Mouse (Mus musculus): ENCODE measurements around the gene Nalcn. TPM values are rescaled to one million over a fixed set of nuclear protein-coding genes. Genes with fewer than 3 reads are reported as not detected.
A peak's percentile ranks its signal among the peaks of the same experiment; 100 is the strongest.

Nalcn gene
- polyA plus RNA-seq, 1 experiment: 0.91 TPM

- Histone ChIP-seq H3K4me3 (ENCODE audit: low read depth, low read length) (no peak within 1 kb of the TSS), H3K9me3 (replicated peaks; ENCODE audit: control insufficient read depth, insufficient read depth, low read length, poor library complexity, severe bottlenecking) (no peaks in the 10 kb centered on the region), H3K36me3 (ENCODE audit: control insufficient read depth, insufficient read depth, low read length, poor library complexity, severe bottlenecking) (no peaks in the 10 kb centered on the region), H3K9ac (ENCODE audit: low read depth, poor library complexity, severe bottlenecking) (no peak within 1 kb of the TSS), H3K27me3 (ENCODE audit: control insufficient read depth, insufficient read depth, low read length, poor library complexity, severe bottlenecking) (no peaks in the 10 kb centered on the region), H3K4me1 (ENCODE audit: control insufficient read depth, insufficient read depth, low read length) (no peaks in the 10 kb centered on the region), H3K27ac (ENCODE audit: insufficient read depth, low read length) (no peak within 1 kb of the TSS)
- TF ChIP-seq CTCF (IDR thresholded peaks at IDR 0.05; ENCODE audit: low read depth, low read length): no peak
- TF ChIP-seq POLR2A (IDR thresholded peaks at IDR 0.05; ENCODE audit: insufficient read depth, low read length): no peak
- 0 out of 2 replicates have a peak, but pooled peaks have one; percentile 28 for TF ChIP-seq EP300 (IDR thresholded peaks at IDR 0.05; ENCODE audit: insufficient read depth, low read depth, low read length)
These were observed 33.0 kb upstream of the Nalcn start, which contains the start of gene Itgbl1 for GRCm38 (mm10) chr14:123659921-123660385. TSS of gene Itgbl1 (plus strand) at chr14:123659971.

GRCm38 (mm10) chr14:123627180-123627562, 227 bp upstream of the Nalcn start:
- H3K9me3 ChIP-seq (replicated peaks; ENCODE audit: control insufficient read depth, insufficient read depth, low read length, poor library complexity, severe bottlenecking): no peaks in the 10 kb centered on the region; the same call in 1 of the 2 replicates
- H3K4me1 ChIP-seq (ENCODE audit: control insufficient read depth, insufficient read depth, low read length): no peaks in the 10 kb centered on the region

GRCm38 (mm10) chr14:123622969-123623368, 4.0 kb downstream of the Nalcn start:
- H3K4me1 ChIP-seq (ENCODE audit: control insufficient read depth, insufficient read depth, low read length): no peaks in the 10 kb centered on the region
- no peak overlapping the region for H3K27ac ChIP-seq (ENCODE audit: insufficient read depth, low read length)
- H3K36me3 ChIP-seq (ENCODE audit: control insufficient read depth, insufficient read depth, low read length, poor library complexity, severe bottlenecking): no peaks in the 10 kb centered on the region
- H3K4me3 ChIP-seq (ENCODE audit: low read depth, low read length): no peak overlapping the region
- no peaks in the 10 kb centered on the region for H3K27me3 ChIP-seq (ENCODE audit: control insufficient read depth, insufficient read depth, low read length, poor library complexity, severe bottlenecking)
- no peak overlapping the region for H3K9ac ChIP-seq (ENCODE audit: low read depth, poor library complexity, severe bottlenecking)
- TF ChIP-seq EP300 (IDR thresholded peaks at IDR 0.05; ENCODE audit: insufficient read depth, low read depth, low read length): no peak
- TF ChIP-seq POLR2A (IDR thresholded peaks at IDR 0.05; ENCODE audit: insufficient read depth, low read length): no peak
- no peak for TF ChIP-seq CTCF (IDR thresholded peaks at IDR 0.05; ENCODE audit: low read depth, low read length)
- no peaks in the 10 kb centered on the region for H3K9me3 ChIP-seq (replicated peaks; ENCODE audit: control insufficient read depth, insufficient read depth, low read length, poor library complexity, severe bottlenecking)

More at GRCm38 (mm10) chr14:123627180-123627562, 227 bp upstream of the Nalcn start:
- TF ChIP-seq POLR2A (IDR thresholded peaks at IDR 0.05; ENCODE audit: insufficient read depth, low read length) (no peak), CTCF (IDR thresholded peaks at IDR 0.05; ENCODE audit: low read depth, low read length) (no peak), EP300 (IDR thresholded peaks at IDR 0.05; ENCODE audit: insufficient read depth, low read depth, low read length) (no peak)
- Histone ChIP-seq H3K27me3 (ENCODE audit: control insufficient read depth, insufficient read depth, low read length, poor library complexity, severe bottlenecking) (no peaks in the 10 kb centered on the region), H3K9ac (ENCODE audit: low read depth, poor library complexity, severe bottlenecking) (peak overlapping the region; percentile 64), H3K27ac (ENCODE audit: insufficient read depth, low read length) (no peak overlapping the region), H3K36me3 (ENCODE audit: control insufficient read depth, insufficient read depth, low read length, poor library complexity, severe bottlenecking) (no peaks in the 10 kb centered on the region), H3K4me3 (ENCODE audit: low read depth, low read length) (peak overlapping the region; percentile 75)

- H3K27me3 ChIP-seq (ENCODE audit: control insufficient read depth, insufficient read depth, low read length, poor library complexity, severe bottlenecking): no peaks in the 10 kb centered on the region
- no peak overlapping the region for H3K27ac ChIP-seq (ENCODE audit: insufficient read depth, low read length)
- H3K36me3 ChIP-seq (ENCODE audit: control insufficient read depth, insufficient read depth, low read length, poor library complexity, severe bottlenecking): no peaks in the 10 kb centered on the region
- no peak overlapping the region for H3K4me3 ChIP-seq (ENCODE audit: low read depth, low read length)
- no peak for TF ChIP-seq POLR2A (IDR thresholded peaks at IDR 0.05; ENCODE audit: insufficient read depth, low read length)
- TF ChIP-seq CTCF (IDR thresholded peaks at IDR 0.05; ENCODE audit: low read depth, low read length): no peak
- TF ChIP-seq EP300 (IDR thresholded peaks at IDR 0.05; ENCODE audit: insufficient read depth, low read depth, low read length): no peak
- no peaks in the 10 kb centered on the region for H3K9me3 ChIP-seq (replicated peaks; ENCODE audit: control insufficient read depth, insufficient read depth, low read length, poor library complexity, severe bottlenecking)
- no peak overlapping the region for H3K9ac ChIP-seq (ENCODE audit: low read depth, poor library complexity, severe bottlenecking)
- H3K4me1 ChIP-seq (ENCODE audit: control insufficient read depth, insufficient read depth, low read length): no peaks in the 10 kb centered on the region
These were observed 31.7 kb downstream of the Nalcn start for GRCm38 (mm10) chr14:123595265-123595664.

GRCm38 (mm10) chr14:123587412-123587811, 39.5 kb downstream of the Nalcn start:
- Histone ChIP-seq H3K9me3 (replicated peaks; ENCODE audit: control insufficient read depth, insufficient read depth, low read length, poor library complexity, severe bottlenecking) (peaks cover 14% of the 10 kb centered on the region), H3K4me3 (ENCODE audit: low read depth, low read length) (no peak overlapping the region), H3K27me3 (ENCODE audit: control insufficient read depth, insufficient read depth, low read length, poor library complexity, severe bottlenecking) (no peaks in the 10 kb centered on the region), H3K9ac (ENCODE audit: low read depth, poor library complexity, severe bottlenecking) (no peak overlapping the region), H3K4me1 (ENCODE audit: control insufficient read depth, insufficient read depth, low read length) (no peaks in the 10 kb centered on the region), H3K27ac (ENCODE audit: insufficient read depth, low read length) (peak overlapping the region; percentile 44; the same call in 1 of the 2 replicates), H3K36me3 (ENCODE audit: control insufficient read depth, insufficient read depth, low read length, poor library complexity, severe bottlenecking) (no peaks in the 10 kb centered on the region)
- TF ChIP-seq POLR2A (IDR thresholded peaks at IDR 0.05; ENCODE audit: insufficient read depth, low read length) (no peak), CTCF (IDR thresholded peaks at IDR 0.05; ENCODE audit: low read depth, low read length) (no peak)

GRCm38 (mm10) chr14:123582433-123582832, 44.5 kb downstream of the Nalcn start:
- H3K36me3 ChIP-seq (ENCODE audit: control insufficient read depth, insufficient read depth, low read length, poor library complexity, severe bottlenecking): no peaks in the 10 kb centered on the region
- no peaks in the 10 kb centered on the region for H3K27me3 ChIP-seq (ENCODE audit: control insufficient read depth, insufficient read depth, low read length, poor library complexity, severe bottlenecking)
- H3K4me1 ChIP-seq (ENCODE audit: control insufficient read depth, insufficient read depth, low read length): no peaks in the 10 kb centered on the region

More at GRCm38 (mm10) chr14:123582433-123582832, 44.5 kb downstream of the Nalcn start:
- Histone ChIP-seq H3K9me3 (replicated peaks; ENCODE audit: control insufficient read depth, insufficient read depth, low read length, poor library complexity, severe bottlenecking) (peaks cover 14% of the 10 kb centered on the region), H3K4me3 (ENCODE audit: low read depth, low read length) (no peak overlapping the region), H3K9ac (ENCODE audit: low read depth, poor library complexity, severe bottlenecking) (no peak overlapping the region), H3K27ac (ENCODE audit: insufficient read depth, low read length) (no peak overlapping the region)
- TF ChIP-seq CTCF (IDR thresholded peaks at IDR 0.05; ENCODE audit: low read depth, low read length) (no peak), POLR2A (IDR thresholded peaks at IDR 0.05; ENCODE audit: insufficient read depth, low read length) (no peak), EP300 (IDR thresholded peaks at IDR 0.05; ENCODE audit: insufficient read depth, low read depth, low read length) (no peak)
